10 mouse cellular contexts compared by ENCODE assay signal in genomic region chr2:181375787-181376186, GRCm38 (mm10). TPM values are rescaled to one million over a fixed set of nuclear protein-coding genes. Genes with fewer than 3 reads are reported as not detected.
DNase-seq lines count a peak whose midpoint lies in the region; ATAC-seq and TF ChIP-seq lines count a peak whose summit lies in the region.
"Had no signal": no experiment of that assay in that cellular context is flagged by ENCODE, and none has a peak within 500 bp of the region (broad histone marks: within the 10 kb centered on the region; RNA-seq: fewer than 3 reads in every experiment).

No protein-coding gene starts in this region.

- no peak overlapping the region for H3K4me2 ChIP-seq in liver, postnatal 0 days (ENCODE audit: low read depth, low read length)
- H3K4me2 ChIP-seq in liver, embryonic 12.5 days, result no peak overlapping the region
- H3K4me2 ChIP-seq: kidney, embryonic 15.5 days had no signal

- peak; percentile 49 for DNase-seq in cerebellum, adult 9-10 months
- no peak for DNase-seq in cerebellum, adult 11 months
- DNase-seq in liver, postnatal 0 days, result no peak
- peak; percentile 62 for DNase-seq in c-Kit-positive CD71-positive TER-119-negative erythroid progenitor cells, embryonic 14.5 days (ENCODE audit: low read depth)
- no peak for DNase-seq in left cerebral cortex, postnatal 25 days (ENCODE audit: low spot score in 2 of 2)
- DNase-seq in layer of hippocampus, adult 18-20 months (ENCODE audit: low spot score in 2 of 2), result no peak
- DNase-seq: cerebellum, adult 2 months had no signal

- peaks cover 17% of the 10 kb centered on the region for H3K36me3 ChIP-seq in liver, postnatal 0 days (replicated peaks; ENCODE audit: insufficient read depth, low read length)
- peaks cover 50% of the 10 kb centered on the region for H3K36me3 ChIP-seq in liver, embryonic 12.5 days

- no peak overlapping the region for H3K9ac ChIP-seq in liver, postnatal 0 days (replicated peaks)
- no peak overlapping the region for H3K9ac ChIP-seq in liver, embryonic 12.5 days
- H3K9ac ChIP-seq: kidney, embryonic 15.5 days had no signal

- no peak for ATAC-seq in liver, postnatal 0 days
- no peak for ATAC-seq in liver, embryonic 12.5 days
- ATAC-seq in megakaryocyte-erythroid progenitor cell, adult 5-6 weeks (replicated peaks; ENCODE audit: low FRiP score, low TSS enrichment, poor library complexity, severe bottlenecking), result peak; percentile 71

- H3K9me3 ChIP-seq in liver, postnatal 0 days (ENCODE audit: low read length), result no peaks in the 10 kb centered on the region
- H3K9me3 ChIP-seq in liver, embryonic 12.5 days (replicated peaks), result no peaks in the 10 kb centered on the region
- H3K9me3 ChIP-seq: kidney, embryonic 15.5 days had no signal

- intact Hi-C loops in left cerebral cortex, postnatal 25 days (cut with DNase I), result no loop called here

- peak; percentile 71 for TF ChIP-seq CTCF in liver, postnatal 0 days (IDR thresholded peaks at IDR 0.05; ENCODE audit: low read depth)

- TF ChIP-seq EP300 in liver, postnatal 0 days (IDR thresholded peaks at IDR 0.05; ENCODE audit: low read depth), result no peak

- H3K27ac ChIP-seq in liver, postnatal 0 days (ENCODE audit: low read depth), result no peak overlapping the region
- no peak overlapping the region for H3K27ac ChIP-seq in liver, embryonic 12.5 days
- H3K27ac ChIP-seq: kidney, embryonic 15.5 days had no signal

- WGBS in liver, postnatal 0 days (ENCODE audit: insufficient replicate concordance), result 82% methylated on average over 2 of the region's 2 CpGs
- WGBS in liver, embryonic 12.5 days (ENCODE audit: insufficient replicate concordance), result 79% methylated on average over 2 of the region's 2 CpGs

- no peaks in the 10 kb centered on the region for H3K27me3 ChIP-seq in liver, postnatal 0 days (ENCODE audit: insufficient read depth, low read length)
- no peaks in the 10 kb centered on the region for H3K27me3 ChIP-seq in liver, embryonic 12.5 days (replicated peaks)
- H3K27me3 ChIP-seq: kidney, embryonic 15.5 days had no signal

- no peak overlapping the region for H3K4me3 ChIP-seq in liver, postnatal 0 days (ENCODE audit: low read depth, low read length)
- no peak overlapping the region for H3K4me3 ChIP-seq in liver, embryonic 12.5 days
- H3K4me3 ChIP-seq: kidney, embryonic 15.5 days had no signal

- H3K4me1 ChIP-seq in liver, postnatal 0 days (ENCODE audit: insufficient read depth), result no peaks in the 10 kb centered on the region
- H3K4me1 ChIP-seq in liver, embryonic 12.5 days, result peaks cover 26% of the 10 kb centered on the region
- H3K4me1 ChIP-seq: kidney, embryonic 15.5 days had no signal

RNA-seq across cellular contexts. Expression of gene Lime1, which starts 4.1 kb away (rescaled TPM):
- polyA plus RNA-seq in liver, postnatal 0 days (2015; fragmentation: Nextera tagmentation; extraction: Ambion mirVana), result 3.7 and 4.0 TPM in 2 replicates
- polyA plus RNA-seq in liver, embryonic 12.5 days (2016; fragmentation: Nextera tagmentation; extraction: Ambion mirVana), result 10.3 and 12.1 TPM in 2 replicates
- 31.0 and 50.4 TPM in 2 replicates for total RNA-seq in megakaryocyte-erythroid progenitor cell, adult 5-6 weeks (2014; fragmentation: Nextera tagmentation)
- 19.8 and 26.8 TPM in 2 replicates for total RNA-seq in megakaryocyte-erythroid progenitor cell, adult 5-6 weeks (2017)
- total RNA-seq in left cerebral cortex, postnatal 25 days (2021), result 10 to 100 TPM; 35.8 to 39.1 TPM
- 10 to 100 TPM; 37.1 to 43.2 TPM for total RNA-seq in layer of hippocampus, adult 18-20 months (2021)

RNA-seq across cellular contexts. Expression of gene Arfrp1, which starts 10.6 kb away (rescaled TPM):
- polyA plus RNA-seq in liver, postnatal 0 days (2015; fragmentation: Nextera tagmentation; extraction: Ambion mirVana), result 17.9 and 19.4 TPM in 2 replicates
- 34.4 and 36.7 TPM in 2 replicates for polyA plus RNA-seq in liver, embryonic 12.5 days (2016; fragmentation: Nextera tagmentation; extraction: Ambion mirVana)
- 53.3 and 66.5 TPM in 2 replicates for total RNA-seq in megakaryocyte-erythroid progenitor cell, adult 5-6 weeks (2014; fragmentation: Nextera tagmentation)
- 52.8 and 72.9 TPM in 2 replicates for total RNA-seq in megakaryocyte-erythroid progenitor cell, adult 5-6 weeks (2017)
- 10 to 100 TPM; 39.5 to 41.4 TPM for total RNA-seq in left cerebral cortex, postnatal 25 days (2021)
- 10 to 100 TPM; 41.1 to 46.0 TPM for total RNA-seq in layer of hippocampus, adult 18-20 months (2021)

RNA-seq across cellular contexts. Expression of gene Zgpat, which starts 11.1 kb away (rescaled TPM):
- 7.7 and 9.4 TPM in 2 replicates for polyA plus RNA-seq in liver, postnatal 0 days (2015; fragmentation: Nextera tagmentation; extraction: Ambion mirVana)
- 22.6 and 23.9 TPM in 2 replicates for polyA plus RNA-seq in liver, embryonic 12.5 days (2016; fragmentation: Nextera tagmentation; extraction: Ambion mirVana)
- 20.3 and 25.2 TPM in 2 replicates for total RNA-seq in megakaryocyte-erythroid progenitor cell, adult 5-6 weeks (2014; fragmentation: Nextera tagmentation)
- total RNA-seq in megakaryocyte-erythroid progenitor cell, adult 5-6 weeks (2017), result 26.2 and 45.0 TPM in 2 replicates
- 10 to 100 TPM; 64.8 to 68.0 TPM for total RNA-seq in left cerebral cortex, postnatal 25 days (2021)
- 10 to 100 TPM; 70.2 to 71.1 TPM for total RNA-seq in layer of hippocampus, adult 18-20 months (2021)

RNA-seq across cellular contexts. Expression of gene Rtel1, which starts 56.2 kb away (rescaled TPM):
- polyA plus RNA-seq in liver, postnatal 0 days (2015; fragmentation: Nextera tagmentation; extraction: Ambion mirVana), result 8.5 and 9.9 TPM in 2 replicates
- polyA plus RNA-seq in liver, embryonic 12.5 days (2016; fragmentation: Nextera tagmentation; extraction: Ambion mirVana), result 39.8 and 40.4 TPM in 2 replicates
- total RNA-seq in megakaryocyte-erythroid progenitor cell, adult 5-6 weeks (2014; fragmentation: Nextera tagmentation), result 110 and 144 TPM in 2 replicates
- total RNA-seq in megakaryocyte-erythroid progenitor cell, adult 5-6 weeks (2017), result 45.6 and 78.9 TPM in 2 replicates
- 10 to 100 TPM; 29.8 to 34.9 TPM for total RNA-seq in left cerebral cortex, postnatal 25 days (2021)
- total RNA-seq in layer of hippocampus, adult 18-20 months (2021), result 10 to 100 TPM; 25.3 to 28.8 TPM

Comparison
In these comparisons a context has a peak if more than half of its experiments do, and no peak if none do; other contexts are left out.
1. DNase-seq: peak in cerebellum, adult 9-10 months (single experiment) and c-Kit-positive CD71-positive TER-119-negative erythroid progenitor cells, embryonic 14.5 days (single experiment); none in cerebellum, adult 11 months (single experiment), liver, postnatal 0 days (single experiment), left cerebral cortex, postnatal 25 days (0 of 2) and layer of hippocampus, adult 18-20 months (0 of 2).